Mouse (Mus musculus) hindbrain, postnatal 0 days (tissue): ENCODE data around the gene Lmo7. TPM values are rescaled to one million over a fixed set of nuclear protein-coding genes. Genes with fewer than 3 reads are reported as not detected.

Experiments used
- ATAC-seq: fragments of 200-750 bp; cut with Nextera tagmentation; 2 replicates; pipeline ENCODE4 v1.8.0; 2017; ENCODE audit warnings: mild to moderate bottlenecking, moderate TSS enrichment, moderate library complexity
- DNase-seq: peaks from one replicate; pipeline ENCODE4 v3.0.0-alpha.2; 2015; ENCODE audit warnings: low spot score
- H3K27ac ChIP-seq: fragments of 300-500 bp; sonication (generic); 2 replicates; pipeline ENCODE4 v1.5.1; 2014; ENCODE audit warnings: mild to moderate bottlenecking
- H3K27me3 ChIP-seq: fragments of 300-500 bp; sonication (generic); 2 replicates; pipeline ENCODE4 v1.6.1; 2014; ENCODE audit warnings: low read length, mixed read lengths; ENCODE audit not compliant: insufficient read depth
- H3K36me3 ChIP-seq: fragments of 300-500 bp; sonication (generic); 2 replicates; pipeline ENCODE4 v1.6.1; 2014; ENCODE audit warnings: low read length, mixed read lengths; ENCODE audit not compliant: insufficient read depth
- H3K4me1 ChIP-seq: fragments of 300-500 bp; sonication (generic); 2 replicates; pipeline ENCODE4 v1.6.1; 2014; ENCODE audit warnings: antibody characterized with exemption, low read length, mixed read lengths; ENCODE audit not compliant: insufficient read depth
- H3K4me2 ChIP-seq: fragments of 300-500 bp; sonication (generic); 2 replicates; pipeline ENCODE4 v1.6.1; 2014; ENCODE audit warnings: low read depth, mild to moderate bottlenecking, low read length, moderate library complexity, mixed read lengths
- H3K4me3 ChIP-seq: fragments of 300-500 bp; sonication (generic); 2 replicates; pipeline ENCODE4 v1.5.1; 2014; ENCODE audit warnings: low read length
- H3K9ac ChIP-seq: fragments of 300-500 bp; sonication (generic); replicated peaks from 2 replicates; pipeline ENCODE4 v1.6.1; 2014; ENCODE audit warnings: mild to moderate bottlenecking, low read length, moderate library complexity, mixed read lengths
- H3K9me3 ChIP-seq: fragments of 300-500 bp; sonication (generic); 2 replicates; pipeline ENCODE4 v1.6.1; 2016; ENCODE audit warnings: low read length, mixed read lengths
- CTCF ChIP-seq: IDR thresholded peaks from 2 replicates; pipeline ENCODE4 v1.5.1; 2016; ENCODE audit warnings: antibody characterized with exemption, control low read depth, low read depth
- WGBS: fragments of 180-500 bp; shearing (Covaris S2); extraction: QIAGEN DNeasy Blood & Tissue Kit; methylation state at CpG from one replicate; pipeline ENCODE4 v1.1.7; 2014; 5-methylcytosine and 5-hydroxymethylcytosine counted together
- polyA plus RNA-seq: library from polyadenylated mRNA; unstranded; fragments of >200 nt; fragmentation: Nextera tagmentation; extraction: Ambion mirVana; gene quantifications from 2 replicates; pipeline ENCODE4 v1.2.1, GENCODE M21; 2015
- total RNA-seq: library from RNA; depleted of rRNA; stranded (reverse); fragments of >200 nt; gene quantifications from 2 replicates; pipeline ENCODE4 v1.2.3, GENCODE M21; 2014; rRNA removed

The Lmo7 gene
- 2.9 and 10.6 TPM in 2 replicates for total RNA-seq
- 2.3 TPM in 2 replicates for polyA plus RNA-seq

GRCm38 (mm10) chr14:101729237-101729971, at the start of gene Lmo7, which contains the start of gene Gm9922:
TSS of gene Lmo7 (plus strand) at chr14:101729957.
TSS of gene Gm9922 (minus strand) at chr14:101729814.
- H3K36me3 ChIP-seq: no peaks in the 10 kb centered on the region
- H3K4me2 ChIP-seq: peak within 1 kb of the TSS; percentile 97
- peak within 1 kb of the TSS; percentile 67 for H3K4me3 ChIP-seq
- DNase-seq (peak; percentile 31), ATAC-seq (peak; percentile 62)
- H3K4me1 ChIP-seq: peaks cover 8% of the 10 kb centered on the region; the same call in 1 of the 2 replicates
- H3K27ac ChIP-seq: no peak within 1 kb of the TSS
- H3K9ac ChIP-seq: peak within 1 kb of the TSS; percentile 46
- WGBS: under 1% methylated on average over 50 of the region's 51 CpGs
- peak; percentile 25 for TF ChIP-seq CTCF
- H3K9me3 ChIP-seq: no peaks in the 10 kb centered on the region
- H3K27me3 ChIP-seq: peaks cover 10% of the 10 kb centered on the region; the same call in 1 of the 2 replicates

DNA sequence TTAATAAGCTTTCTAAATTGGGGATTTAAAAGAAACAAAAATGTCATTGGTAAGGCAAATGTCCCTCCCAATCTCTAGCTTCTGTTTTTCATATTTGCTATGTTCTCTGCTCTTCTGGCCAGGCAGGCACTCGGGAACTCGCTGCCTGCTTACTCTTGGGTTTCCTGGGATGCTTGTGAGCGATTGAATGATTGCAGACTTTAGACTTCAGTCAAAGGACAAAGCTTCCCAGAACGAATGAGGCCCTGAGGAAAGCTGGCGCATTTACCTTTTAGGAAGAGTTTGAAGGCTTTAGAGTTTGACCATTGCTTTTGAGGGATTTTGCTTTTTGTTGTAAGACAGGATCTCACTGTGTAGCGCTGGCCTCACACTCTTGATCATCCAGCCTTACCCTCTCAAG, 42.1 kb upstream of the Lmo7 start:
- no peaks in the 10 kb centered on the region for H3K4me1 ChIP-seq
- no peak overlapping the region for H3K27ac ChIP-seq
- no peaks in the 10 kb centered on the region for H3K36me3 ChIP-seq
- H3K9me3 ChIP-seq: no peaks in the 10 kb centered on the region
- H3K4me2 ChIP-seq: no peak overlapping the region
- H3K4me3 ChIP-seq: no peak overlapping the region
- TF ChIP-seq CTCF: no peak
- no peak for DNase-seq
- no peaks in the 10 kb centered on the region for H3K27me3 ChIP-seq
- no peak for ATAC-seq
- WGBS: 88% methylated on average over 6 of the region's 6 CpGs
- no peak overlapping the region for H3K9ac ChIP-seq

DNA sequence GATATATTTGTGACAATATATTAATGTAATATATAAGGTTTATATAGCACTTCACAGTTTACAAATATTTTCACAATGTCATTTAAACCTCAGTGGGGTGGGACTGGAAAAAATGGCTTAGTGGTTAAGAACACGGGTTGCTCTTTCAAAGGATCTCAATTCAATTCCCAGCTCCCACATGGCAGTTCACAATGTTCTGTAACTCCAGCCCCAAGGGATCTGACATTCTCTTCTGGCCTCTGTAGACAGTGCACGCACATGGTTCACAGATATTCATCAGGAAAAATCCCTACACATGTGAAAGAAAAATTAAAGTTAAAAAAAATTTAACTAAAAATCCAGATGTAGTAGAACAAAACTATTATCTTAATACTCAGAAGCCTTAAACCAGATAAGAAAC, 41.4 kb upstream of the Lmo7 start:
- TF ChIP-seq CTCF: no peak

GRCm38 (mm10) chr14:101704479-101704878, 25.3 kb upstream of the Lmo7 start:
- H3K4me3 ChIP-seq: no peak overlapping the region
- H3K9ac ChIP-seq: no peak overlapping the region
- DNase-seq (no peak), ATAC-seq (no peak)
- no peak overlapping the region for H3K27ac ChIP-seq
- no peak for TF ChIP-seq CTCF
- WGBS: 78% methylated on average over 4 of the region's 4 CpGs
- no peaks in the 10 kb centered on the region for H3K9me3 ChIP-seq
- H3K4me1 ChIP-seq: no peaks in the 10 kb centered on the region
- H3K4me2 ChIP-seq: no peak overlapping the region
- no peaks in the 10 kb centered on the region for H3K27me3 ChIP-seq
- H3K36me3 ChIP-seq: no peaks in the 10 kb centered on the region

More for the DNA sequence above, 41.4 kb upstream of the Lmo7 start:
- Histone ChIP-seq H3K9ac (no peak overlapping the region), H3K4me1 (no peaks in the 10 kb centered on the region), H3K4me2 (no peak overlapping the region), H3K9me3 (no peaks in the 10 kb centered on the region), H3K27me3 (no peaks in the 10 kb centered on the region), H3K27ac (no peak overlapping the region), H3K36me3 (no peaks in the 10 kb centered on the region), H3K4me3 (no peak overlapping the region)
- 95% methylated on average over 2 of the region's 2 CpGs for WGBS
- ATAC-seq: no peak
- no peak for DNase-seq

GRCm38 (mm10) chr14:101707088-101707487, 22.7 kb upstream of the Lmo7 start:
- Histone ChIP-seq H3K4me2 (no peak overlapping the region), H3K9me3 (no peaks in the 10 kb centered on the region), H3K27ac (no peak overlapping the region), H3K4me1 (no peaks in the 10 kb centered on the region), H3K36me3 (no peaks in the 10 kb centered on the region), H3K4me3 (no peak overlapping the region), H3K27me3 (no peaks in the 10 kb centered on the region), H3K9ac (no peak overlapping the region)
- ATAC-seq (no peak), DNase-seq (no peak)
- TF ChIP-seq CTCF: no peak
- 84% methylated on average over 5 of the region's 5 CpGs for WGBS

- Histone ChIP-seq H3K27me3 (no peaks in the 10 kb centered on the region), H3K27ac (no peak overlapping the region), H3K36me3 (no peaks in the 10 kb centered on the region), H3K4me2 (no peak overlapping the region), H3K9ac (no peak overlapping the region), H3K4me1 (no peaks in the 10 kb centered on the region), H3K4me3 (no peak overlapping the region), H3K9me3 (no peaks in the 10 kb centered on the region)
- ATAC-seq (no peak), DNase-seq (no peak)
- 58% methylated on average over 2 of the region's 2 CpGs for WGBS
- TF ChIP-seq CTCF: no peak
These were observed 15.3 kb upstream of the Lmo7 start for GRCm38 (mm10) chr14:101714414-101714813.

DNA sequence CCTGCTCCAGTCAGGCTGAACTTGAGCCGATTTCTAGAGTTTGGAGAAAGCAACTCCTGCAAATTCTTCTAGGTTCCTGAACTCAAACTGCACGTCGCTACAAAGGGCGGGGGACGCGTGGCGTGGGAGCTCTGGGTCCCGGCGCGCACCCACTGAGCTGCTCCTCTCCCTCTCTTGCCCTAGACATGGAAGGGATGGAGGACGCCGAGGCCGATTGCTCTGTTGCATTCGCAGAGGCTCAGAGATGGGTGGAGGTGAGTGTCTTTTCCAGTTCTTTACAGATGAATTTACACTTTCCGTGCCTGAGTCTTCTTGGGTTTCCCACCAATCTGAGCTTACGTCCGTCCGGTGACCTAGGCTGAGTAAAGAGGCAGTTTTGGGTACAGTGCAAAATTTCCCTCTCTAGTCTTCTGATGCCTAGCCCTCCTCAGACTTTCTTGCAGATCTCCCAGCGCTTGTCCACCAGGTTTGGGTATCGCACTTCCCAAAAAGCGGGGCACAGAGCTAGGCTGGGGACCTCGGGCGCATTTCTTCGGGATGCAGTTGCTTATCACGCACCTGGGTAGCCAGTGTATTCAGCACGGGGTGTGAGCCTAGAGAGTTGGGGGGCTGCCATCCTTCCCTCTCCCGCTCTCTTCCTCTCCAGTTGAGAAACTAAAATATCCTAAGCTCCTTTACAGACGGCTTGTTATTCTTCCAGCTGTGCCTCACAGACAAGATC, 375 bp downstream of the Lmo7 start:
- WGBS: under 1% methylated on average over 28 of the region's 28 CpGs
- DNase-seq: no peak
- H3K27me3 ChIP-seq: peaks cover 10% of the 10 kb centered on the region; the same call in 1 of the 2 replicates

More for the DNA sequence above, 375 bp downstream of the Lmo7 start:
- no peak for TF ChIP-seq CTCF
- peaks cover 8% of the 10 kb centered on the region; the same call in 1 of the 2 replicates for H3K4me1 ChIP-seq
- peak; percentile 55 for ATAC-seq
- H3K4me2 ChIP-seq: peak overlapping the region; percentile 97
- H3K9ac ChIP-seq: peak overlapping the region; percentile 46; the same call in 1 of the 2 replicates
- H3K4me3 ChIP-seq: peak overlapping the region; percentile 67
- no peaks in the 10 kb centered on the region for H3K36me3 ChIP-seq
- no peaks in the 10 kb centered on the region for H3K9me3 ChIP-seq
- H3K27ac ChIP-seq: no peak overlapping the region
